Mouse (Mus musculus): ENCODE data around the gene Stk25. TPM values are rescaled to one million over a fixed set of nuclear protein-coding genes. Genes with fewer than 3 reads are reported as not detected.

Gene Stk25
- polyA plus RNA-seq, 1 experiment, result 305 TPM

DNA sequence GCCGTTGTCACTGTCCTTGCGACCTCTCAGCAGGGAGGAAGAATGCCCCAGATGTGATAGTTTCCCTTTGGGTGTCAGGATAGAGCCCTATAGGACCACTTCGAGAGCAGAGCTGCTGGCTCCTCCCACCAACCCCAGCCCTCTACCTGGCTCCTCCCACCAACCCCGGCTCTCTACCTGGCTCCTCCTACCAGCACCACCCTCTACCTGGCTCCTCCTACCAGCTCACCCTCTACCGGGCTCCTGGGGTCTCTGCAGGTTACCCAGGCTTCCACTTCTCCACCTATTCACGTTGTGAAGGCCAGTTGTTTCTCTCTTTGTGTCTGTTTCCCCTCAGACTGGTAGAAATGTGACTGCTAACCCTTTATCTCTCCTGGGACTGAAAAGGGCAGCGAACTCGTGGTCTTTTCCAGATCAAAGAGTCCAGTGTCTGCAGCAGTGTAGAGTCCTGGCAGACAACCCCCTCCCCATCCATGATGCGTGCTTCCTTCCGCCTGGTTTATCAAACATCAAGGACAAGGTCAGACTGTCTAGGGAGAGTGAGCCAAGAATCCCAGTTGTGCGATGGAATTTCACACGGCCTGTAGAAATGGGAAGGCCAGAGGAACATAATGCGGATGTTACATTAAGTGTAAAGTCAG is 9.4 kb upstream of the Stk25 start:
- H3K27me3 ChIP-seq (ENCODE audit: control insufficient read depth, insufficient read depth, low read length), result no peaks in the 10 kb centered on the region
- no peaks in the 10 kb centered on the region for H3K4me1 ChIP-seq (ENCODE audit: control insufficient read depth, insufficient read depth, low read length)
- TF ChIP-seq CTCF (IDR thresholded peaks at IDR 0.05; ENCODE audit: borderline replicate concordance, insufficient read depth, low read depth, low read length) (no peak), POLR2A (IDR thresholded peaks at IDR 0.05; ENCODE audit: borderline replicate concordance, insufficient read depth, low read length) (no peak)
- WGBS, result 39% methylated on average over 13 of the region's 13 CpGs
- no peak for DNase-seq
- no peak overlapping the region for H3K4me3 ChIP-seq (replicated peaks; ENCODE audit: insufficient read depth, low read depth, low read length)
- H3K27ac ChIP-seq (ENCODE audit: insufficient read depth, low read length), result no peak overlapping the region

DNA sequence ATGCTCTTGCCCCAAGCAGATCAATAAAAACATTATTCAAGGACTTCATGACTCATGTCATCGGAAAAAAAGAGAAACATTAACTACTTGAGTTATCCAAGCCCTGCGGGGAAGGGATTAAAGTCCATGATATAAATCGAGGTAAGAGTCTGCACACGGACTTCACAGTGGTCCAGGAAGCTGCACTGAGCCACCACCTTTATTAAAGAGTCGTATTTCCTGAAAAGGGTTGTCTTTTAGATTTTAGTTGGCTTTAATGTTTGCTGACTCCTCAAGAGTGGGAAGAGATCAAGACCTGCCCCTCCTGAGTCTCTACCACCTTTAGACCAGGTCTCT is 1.5 kb downstream of the Stk25 start:
- Histone ChIP-seq H3K27ac (ENCODE audit: insufficient read depth, low read length) (no peak overlapping the region), H3K27me3 (ENCODE audit: control insufficient read depth, insufficient read depth, low read length) (no peaks in the 10 kb centered on the region), H3K4me1 (ENCODE audit: control insufficient read depth, insufficient read depth, low read length) (no peaks in the 10 kb centered on the region), H3K4me3 (replicated peaks; ENCODE audit: insufficient read depth, low read depth, low read length) (no peak overlapping the region)
- no peak for DNase-seq
- TF ChIP-seq POLR2A (IDR thresholded peaks at IDR 0.05; ENCODE audit: borderline replicate concordance, insufficient read depth, low read length) (no peak), CTCF (IDR thresholded peaks at IDR 0.05; ENCODE audit: borderline replicate concordance, insufficient read depth, low read depth, low read length) (no peak)
- WGBS, result 89% methylated on average over 5 of the region's 5 CpGs

GRCm38 (mm10) chr1:93656325-93657024 is 2.0 kb downstream of the Stk25 start:
- TF ChIP-seq CTCF (IDR thresholded peaks at IDR 0.05; ENCODE audit: borderline replicate concordance, insufficient read depth, low read depth, low read length) (no peak), POLR2A (IDR thresholded peaks at IDR 0.05; ENCODE audit: borderline replicate concordance, insufficient read depth, low read length) (no peak)
- no peaks in the 10 kb centered on the region for H3K4me1 ChIP-seq (ENCODE audit: control insufficient read depth, insufficient read depth, low read length)
- no peak overlapping the region for H3K4me3 ChIP-seq (replicated peaks; ENCODE audit: insufficient read depth, low read depth, low read length)
- H3K27me3 ChIP-seq (ENCODE audit: control insufficient read depth, insufficient read depth, low read length), result no peaks in the 10 kb centered on the region
- WGBS, result 77% methylated on average over 7 of the region's 7 CpGs
- no peak for DNase-seq
- H3K27ac ChIP-seq (ENCODE audit: insufficient read depth, low read length), result no peak overlapping the region

DNA sequence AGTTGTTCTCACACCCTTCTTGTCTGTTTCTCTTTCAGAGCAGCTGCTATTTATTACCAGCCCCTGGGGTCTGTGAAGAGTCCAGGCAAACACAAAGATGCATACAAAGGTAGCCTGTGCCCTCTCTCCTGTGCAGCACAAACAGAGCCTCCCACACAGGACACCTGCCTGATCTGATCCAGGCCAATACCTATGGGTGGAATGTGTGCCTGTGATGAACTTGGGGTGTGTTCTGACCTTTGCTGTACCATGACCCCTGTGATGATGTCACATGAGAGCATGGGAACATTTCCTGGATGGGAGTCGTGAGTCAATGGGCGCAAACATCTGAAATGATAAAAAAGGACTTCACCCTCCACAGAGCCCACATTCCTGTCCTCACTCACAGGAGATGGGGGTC is 3.7 kb downstream of the Stk25 start:
- H3K4me3 ChIP-seq (replicated peaks; ENCODE audit: insufficient read depth, low read depth, low read length), result no peak overlapping the region
- TF ChIP-seq CTCF (IDR thresholded peaks at IDR 0.05; ENCODE audit: borderline replicate concordance, insufficient read depth, low read depth, low read length), result no peak
- TF ChIP-seq POLR2A (IDR thresholded peaks at IDR 0.05; ENCODE audit: borderline replicate concordance, insufficient read depth, low read length), result no peak
- 76% methylated on average over 2 of the region's 2 CpGs for WGBS
- H3K27me3 ChIP-seq (ENCODE audit: control insufficient read depth, insufficient read depth, low read length), result no peaks in the 10 kb centered on the region
- no peaks in the 10 kb centered on the region for H3K4me1 ChIP-seq (ENCODE audit: control insufficient read depth, insufficient read depth, low read length)
- no peak overlapping the region for H3K27ac ChIP-seq (ENCODE audit: insufficient read depth, low read length)
- DNase-seq, result no peak

DNA sequence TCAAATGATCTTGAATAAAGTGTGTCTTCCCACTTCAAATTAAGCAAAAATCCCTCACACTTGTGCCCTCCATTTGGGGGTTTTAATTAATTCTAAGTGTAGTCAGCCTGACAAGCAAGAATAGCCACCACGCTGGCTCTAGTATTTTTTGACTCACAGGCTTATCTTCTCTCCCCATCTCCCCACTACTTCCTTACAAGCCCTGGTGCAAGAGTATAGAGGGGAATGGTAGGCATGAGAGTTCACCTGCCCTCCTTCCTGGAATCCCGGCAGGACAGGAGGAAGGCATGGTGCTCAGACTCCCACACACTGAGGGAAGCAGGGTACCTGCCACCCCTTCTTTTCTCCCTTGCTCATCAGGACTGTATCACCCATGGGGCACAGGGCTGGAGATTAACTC is 4.2 kb downstream of the Stk25 start:
- H3K27me3 ChIP-seq (ENCODE audit: control insufficient read depth, insufficient read depth, low read length), result no peaks in the 10 kb centered on the region
- no peak overlapping the region for H3K4me3 ChIP-seq (replicated peaks; ENCODE audit: insufficient read depth, low read depth, low read length)
- TF ChIP-seq CTCF (IDR thresholded peaks at IDR 0.05; ENCODE audit: borderline replicate concordance, insufficient read depth, low read depth, low read length) (no peak), POLR2A (IDR thresholded peaks at IDR 0.05; ENCODE audit: borderline replicate concordance, insufficient read depth, low read length) (no peak)
- H3K27ac ChIP-seq (ENCODE audit: insufficient read depth, low read length), result no peak overlapping the region
- no peak for DNase-seq
- WGBS, result 76% methylated on average over 2 of the region's 2 CpGs
- H3K4me1 ChIP-seq (ENCODE audit: control insufficient read depth, insufficient read depth, low read length), result no peaks in the 10 kb centered on the region

- TF ChIP-seq CTCF (IDR thresholded peaks at IDR 0.05; ENCODE audit: borderline replicate concordance, insufficient read depth, low read depth, low read length), result no peak
- TF ChIP-seq POLR2A (IDR thresholded peaks at IDR 0.05; ENCODE audit: borderline replicate concordance, insufficient read depth, low read length), result no peak
- no peaks in the 10 kb centered on the region for H3K27me3 ChIP-seq (ENCODE audit: control insufficient read depth, insufficient read depth, low read length)
- DNase-seq, result no peak
- no peak overlapping the region for H3K27ac ChIP-seq (ENCODE audit: insufficient read depth, low read length)
- H3K4me3 ChIP-seq (replicated peaks; ENCODE audit: insufficient read depth, low read depth, low read length), result no peak overlapping the region
- 86% methylated on average over 5 of the region's 5 CpGs for WGBS
- no peaks in the 10 kb centered on the region for H3K4me1 ChIP-seq (ENCODE audit: control insufficient read depth, insufficient read depth, low read length)
Observed at GRCm38 (mm10) chr1:93649604-93650172, 8.8 kb downstream of the Stk25 start.

- Histone ChIP-seq H3K27me3 (ENCODE audit: control insufficient read depth, insufficient read depth, low read length) (no peaks in the 10 kb centered on the region), H3K27ac (ENCODE audit: insufficient read depth, low read length) (no peak overlapping the region), H3K4me3 (replicated peaks; ENCODE audit: insufficient read depth, low read depth, low read length) (no peak overlapping the region), H3K4me1 (ENCODE audit: control insufficient read depth, insufficient read depth, low read length) (no peaks in the 10 kb centered on the region)
- TF ChIP-seq POLR2A (IDR thresholded peaks at IDR 0.05; ENCODE audit: borderline replicate concordance, insufficient read depth, low read length) (no peak), CTCF (IDR thresholded peaks at IDR 0.05; ENCODE audit: borderline replicate concordance, insufficient read depth, low read depth, low read length) (no peak)
- no peak for DNase-seq
- WGBS, result 91% methylated on average over 2 of the region's 2 CpGs
Observed at GRCm38 (mm10) chr1:93642692-93643091, 15.8 kb downstream of the Stk25 start.

DNA sequence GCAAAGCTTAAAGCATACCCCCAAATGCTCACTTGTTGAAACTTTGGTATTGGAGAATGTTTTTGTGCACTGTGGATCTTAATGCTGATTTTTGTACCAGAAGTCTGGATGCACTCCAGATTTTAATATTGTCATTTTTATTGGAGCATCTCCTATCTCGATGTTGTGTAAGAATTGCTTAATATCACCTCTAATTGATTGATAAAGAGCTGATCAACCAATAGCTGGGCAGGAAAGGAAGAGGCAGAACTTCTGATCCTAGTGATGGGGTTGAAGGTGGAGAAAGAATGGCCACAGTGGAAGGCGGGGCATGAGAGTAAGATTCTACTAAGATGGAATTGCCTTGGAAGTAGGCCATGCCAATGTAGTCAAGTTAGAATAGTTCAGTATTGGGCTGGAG is 16.5 kb downstream of the Stk25 start:
- WGBS, result 92% methylated on average over 2 of the region's 2 CpGs
- no peaks in the 10 kb centered on the region for H3K27me3 ChIP-seq (ENCODE audit: control insufficient read depth, insufficient read depth, low read length)
- H3K4me1 ChIP-seq (ENCODE audit: control insufficient read depth, insufficient read depth, low read length), result no peaks in the 10 kb centered on the region
- no peak for DNase-seq
- TF ChIP-seq CTCF (IDR thresholded peaks at IDR 0.05; ENCODE audit: borderline replicate concordance, insufficient read depth, low read depth, low read length) (no peak), POLR2A (IDR thresholded peaks at IDR 0.05; ENCODE audit: borderline replicate concordance, insufficient read depth, low read length) (no peak)
- H3K27ac ChIP-seq (ENCODE audit: insufficient read depth, low read length), result no peak overlapping the region
- H3K4me3 ChIP-seq (replicated peaks; ENCODE audit: insufficient read depth, low read depth, low read length), result no peak overlapping the region

Data from cerebellum, adult 2 months (tissue).